Mouse (Mus musculus): ENCODE results near the gene Itga9. TPM values are rescaled to one million over a fixed set of nuclear protein-coding genes. Genes with fewer than 3 reads are reported as not detected.

Gene Itga9
- total RNA-seq, 2 experiments from 2014 or later, result 0.08 to 0.32 TPM

GRCm38 (mm10) chr9:118718511-118718910, 112.0 kb downstream of the Itga9 start:
- no peak for ATAC-seq (replicated peaks; ENCODE audit: poor library complexity)

- ATAC-seq (replicated peaks; ENCODE audit: poor library complexity), result no peak
Measured at GRCm38 (mm10) chr9:118721056-118721455, 114.6 kb downstream of the Itga9 start.

GRCm38 (mm10) chr9:118722789-118723325, 116.4 kb downstream of the Itga9 start:
- ATAC-seq (replicated peaks; ENCODE audit: poor library complexity), result no peak

- ATAC-seq (replicated peaks; ENCODE audit: poor library complexity), result no peak
Measured at GRCm38 (mm10) chr9:118725128-118725527, 118.6 kb downstream of the Itga9 start.

- peak; percentile 90 for ATAC-seq (replicated peaks; ENCODE audit: poor library complexity)
Measured at GRCm38 (mm10) chr9:118726550-118726949, 120.1 kb downstream of the Itga9 start.

- no peak for ATAC-seq (replicated peaks; ENCODE audit: poor library complexity)
Measured at GRCm38 (mm10) chr9:118728296-118728695, 121.8 kb downstream of the Itga9 start.

GRCm38 (mm10) chr9:118728987-118729386, 122.5 kb downstream of the Itga9 start:
- no peak for ATAC-seq (replicated peaks; ENCODE audit: poor library complexity)

GRCm38 (mm10) chr9:118730172-118730571, 123.7 kb downstream of the Itga9 start:
- ATAC-seq (replicated peaks; ENCODE audit: poor library complexity), result no peak

GRCm38 (mm10) chr9:118730871-118731390, 124.4 kb downstream of the Itga9 start:
- no peak for ATAC-seq (replicated peaks; ENCODE audit: poor library complexity)

- ATAC-seq (replicated peaks; ENCODE audit: poor library complexity), result no peak
Measured at GRCm38 (mm10) chr9:118731650-118732049, 125.2 kb downstream of the Itga9 start.

GRCm38 (mm10) chr9:118733601-118734000, 127.1 kb downstream of the Itga9 start:
- no peak for ATAC-seq (replicated peaks; ENCODE audit: poor library complexity)

- 0 out of 2 replicates have a peak, but pooled peaks have one; percentile 37 for ATAC-seq (replicated peaks; ENCODE audit: poor library complexity)
Measured at GRCm38 (mm10) chr9:118737124-118737523, 130.6 kb downstream of the Itga9 start.

- ATAC-seq (replicated peaks; ENCODE audit: poor library complexity), result no peak
Measured at GRCm38 (mm10) chr9:118737601-118738137, 131.2 kb downstream of the Itga9 start.

GRCm38 (mm10) chr9:118738311-118738710, 131.8 kb downstream of the Itga9 start:
- ATAC-seq (replicated peaks; ENCODE audit: poor library complexity), result no peak

GRCm38 (mm10) chr9:118739071-118739470, 132.6 kb downstream of the Itga9 start:
- no peak for ATAC-seq (replicated peaks; ENCODE audit: poor library complexity)

GRCm38 (mm10) chr9:118739659-118740058, 133.2 kb downstream of the Itga9 start:
- ATAC-seq (replicated peaks; ENCODE audit: poor library complexity), result no peak

GRCm38 (mm10) chr9:118741268-118741667, 134.8 kb downstream of the Itga9 start:
- no peak for ATAC-seq (replicated peaks; ENCODE audit: poor library complexity)

- ATAC-seq (replicated peaks; ENCODE audit: poor library complexity), result no peak
Measured at GRCm38 (mm10) chr9:118749335-118749949, 143.0 kb downstream of the Itga9 start.

GRCm38 (mm10) chr9:118750828-118751227, 144.3 kb downstream of the Itga9 start:
- ATAC-seq (replicated peaks; ENCODE audit: poor library complexity), result peak; percentile 70

GRCm38 (mm10) chr9:118752376-118752775, 145.9 kb downstream of the Itga9 start:
- ATAC-seq (replicated peaks; ENCODE audit: poor library complexity), result no peak

- no peak for ATAC-seq (replicated peaks; ENCODE audit: poor library complexity)
Measured at GRCm38 (mm10) chr9:118759462-118759861, 153.0 kb downstream of the Itga9 start.

GRCm38 (mm10) chr9:118761953-118762590, 155.6 kb downstream of the Itga9 start:
- no peak for ATAC-seq (replicated peaks; ENCODE audit: poor library complexity)
